Mouse (Mus musculus) heart, adult 11 months (tissue): ENCODE results near the gene Strbp.

ENCODE experiments used
- DNase-seq: peaks from one replicate; pipeline ENCODE4 v3.0.0; 2022

Gene Strbp

DNA sequence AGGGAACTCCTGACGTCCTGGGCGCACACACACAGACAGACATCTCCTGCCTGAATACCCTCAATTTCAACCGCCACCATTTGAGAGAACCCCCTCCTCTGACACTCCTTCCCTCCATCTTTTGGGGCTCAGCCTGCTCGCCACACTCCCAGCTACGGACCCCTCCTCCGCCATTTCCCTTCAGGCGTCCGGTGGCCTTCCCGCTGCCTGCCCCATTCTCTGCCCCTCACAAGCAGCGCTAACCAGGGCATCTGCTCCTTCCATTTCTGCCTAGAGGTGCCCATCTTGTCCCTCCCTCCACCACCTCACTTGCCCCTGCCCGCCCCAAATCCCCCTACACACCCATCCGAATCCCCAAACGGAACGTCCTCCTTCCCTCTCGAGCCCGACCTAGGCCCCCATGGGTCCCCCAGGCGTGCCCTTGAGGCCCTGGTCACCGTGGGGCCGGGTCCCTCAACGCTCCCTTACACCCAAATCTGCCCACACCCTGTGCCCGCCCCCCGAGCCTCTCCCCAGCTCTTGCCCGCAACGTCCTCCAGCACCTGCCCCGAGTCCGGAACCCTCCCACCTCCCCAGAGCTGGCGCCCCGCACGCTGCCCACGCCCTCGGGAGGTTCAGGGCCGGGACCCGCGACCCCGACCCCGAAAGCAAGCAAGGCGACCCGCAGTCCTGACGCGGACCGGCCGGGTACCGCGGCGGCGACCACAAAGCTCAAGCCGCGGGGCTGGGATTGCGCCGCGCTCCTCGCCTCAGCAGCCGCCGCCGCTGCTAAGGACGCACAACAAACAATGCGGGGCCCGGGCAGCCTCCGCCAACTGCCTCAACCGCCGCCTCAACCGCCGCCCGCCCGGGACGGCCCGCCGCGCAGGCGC, 1.1 kb downstream of the Strbp start:
- peak; percentile 94 for DNase-seq

DNA sequence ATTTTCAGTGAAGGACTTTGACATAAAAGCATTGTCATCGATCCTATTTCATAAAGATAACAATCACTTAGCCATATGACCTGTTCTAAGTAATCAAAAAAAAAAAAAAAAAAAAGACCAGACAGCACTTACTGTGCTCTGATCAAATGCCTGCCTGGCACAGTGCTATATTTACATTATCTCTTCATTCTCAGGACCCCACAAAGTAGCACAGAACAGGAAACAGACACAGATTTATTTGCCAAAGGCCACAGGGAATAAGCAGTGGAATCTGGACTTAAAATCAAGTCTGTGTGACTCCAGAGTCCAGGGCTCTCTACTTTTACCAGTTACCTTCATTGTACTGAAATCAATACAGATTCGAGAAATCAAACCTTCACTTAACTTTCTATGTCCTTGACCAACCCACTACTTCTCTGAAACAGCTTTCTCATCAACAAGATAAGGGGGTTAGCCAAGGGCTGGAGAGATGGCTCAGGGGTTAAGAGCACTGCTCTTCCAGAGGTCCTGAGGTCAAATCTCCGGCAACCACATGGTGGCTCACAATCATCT, 14.5 kb downstream of the Strbp start:
- DNase-seq = no peak

DNA sequence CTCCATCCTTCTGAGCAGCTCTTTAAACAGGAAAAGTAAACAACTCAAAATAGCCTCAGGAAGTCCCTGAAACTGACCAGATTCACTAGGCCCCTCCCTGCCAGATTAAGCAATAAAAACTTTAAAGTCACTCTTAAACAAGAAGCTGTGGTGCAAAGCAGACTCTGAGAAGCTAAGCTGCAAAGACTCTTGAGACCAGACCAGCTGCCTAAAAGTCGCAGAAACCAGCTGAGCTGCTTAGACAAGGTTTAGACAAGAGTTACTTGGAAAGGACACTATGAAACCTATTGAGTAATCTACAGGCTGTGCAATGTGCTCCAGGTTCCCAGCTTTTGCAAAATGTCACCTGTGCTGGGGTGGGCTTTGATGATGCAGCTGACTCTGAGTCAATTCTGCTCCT, 16.6 kb downstream of the Strbp start:
- DNase-seq = no peak

DNA sequence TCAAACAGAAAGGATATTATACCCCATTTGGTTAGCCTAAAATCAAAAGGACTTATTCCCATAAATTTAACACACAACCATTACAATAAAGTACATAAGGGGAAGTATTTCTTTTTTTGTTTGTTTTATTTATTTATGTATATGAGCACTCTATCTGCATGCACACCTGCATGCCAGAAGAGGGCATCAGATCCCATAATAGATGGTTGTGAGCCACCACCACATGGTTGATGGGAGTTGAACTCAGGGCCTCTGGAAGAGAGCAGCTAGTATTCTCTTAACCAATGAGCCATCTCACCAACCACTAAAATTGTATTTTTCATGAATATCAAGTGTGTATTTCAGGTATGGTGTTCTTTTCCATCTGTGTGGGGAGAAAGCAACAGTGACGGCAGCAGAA, 18.8 kb downstream of the Strbp start:
- DNase-seq = no peak

DNA sequence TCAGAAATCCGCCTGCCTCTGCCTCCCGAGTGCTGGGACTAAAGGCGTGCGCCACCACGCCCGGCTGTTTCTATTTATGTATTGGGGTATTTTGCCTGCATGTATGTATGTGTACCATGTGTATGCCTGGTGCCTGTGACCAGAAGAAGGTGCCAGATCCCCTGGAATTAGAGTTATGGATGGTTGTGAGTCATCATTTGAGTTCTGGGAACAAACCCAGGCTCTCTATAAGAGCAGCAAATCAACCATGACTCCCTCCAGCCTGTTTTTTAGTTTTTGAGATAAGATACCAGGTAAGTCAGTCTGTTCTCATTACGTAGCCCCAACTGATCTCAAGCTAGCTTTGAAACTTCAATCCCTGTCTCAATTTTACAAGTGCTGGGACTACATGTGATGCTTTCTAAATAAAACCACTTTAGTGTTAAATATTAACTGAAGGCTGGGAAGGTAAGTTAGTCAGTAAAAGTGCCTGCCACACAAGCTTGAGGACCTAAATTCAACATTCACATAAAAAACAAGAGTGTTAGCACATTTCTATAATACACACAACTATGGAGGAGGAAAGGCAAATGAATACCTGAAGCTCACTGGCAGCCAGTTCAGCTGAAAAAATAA, 21.4 kb downstream of the Strbp start:
- no peak for DNase-seq

DNA sequence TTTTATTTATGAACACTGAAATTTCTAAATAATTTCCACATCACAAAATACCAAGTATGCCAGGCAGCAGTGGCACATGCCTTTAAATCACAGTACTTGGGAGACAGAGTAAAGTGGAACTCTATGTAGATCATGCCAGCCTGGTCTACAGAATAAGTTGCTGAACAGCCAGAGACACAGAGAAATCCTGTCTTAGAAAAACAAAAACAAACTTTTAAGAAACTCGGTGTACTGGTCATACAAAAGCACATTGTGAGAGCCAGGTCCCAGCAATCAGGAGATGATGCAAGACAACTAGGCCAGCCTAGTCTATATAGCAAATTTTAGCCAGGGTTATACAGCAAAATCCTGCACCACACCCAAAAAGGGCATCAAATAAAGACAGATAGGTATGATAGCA, 52.6 kb downstream of the Strbp start:
- peak; percentile 53 for DNase-seq

DNA sequence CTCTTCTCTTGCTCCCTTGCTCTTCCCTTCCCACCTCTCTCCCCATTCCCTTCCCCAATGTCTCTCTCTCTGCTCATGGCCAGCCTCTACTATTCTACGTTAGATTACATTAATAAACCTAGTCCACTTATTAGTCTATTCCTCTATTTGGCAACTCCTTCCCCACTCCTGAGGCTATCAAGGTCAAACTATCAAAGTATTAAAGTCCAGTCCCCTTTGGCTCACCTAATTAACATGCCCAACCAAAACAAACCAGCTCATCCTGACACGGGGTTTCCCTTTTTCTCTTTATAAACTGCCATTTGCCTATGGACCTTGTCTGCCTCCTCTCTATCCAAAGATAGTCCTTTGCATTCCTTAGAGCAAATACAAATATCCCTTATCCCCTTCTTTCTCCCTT, 54.1 kb downstream of the Strbp start:
- no peak for DNase-seq

DNA sequence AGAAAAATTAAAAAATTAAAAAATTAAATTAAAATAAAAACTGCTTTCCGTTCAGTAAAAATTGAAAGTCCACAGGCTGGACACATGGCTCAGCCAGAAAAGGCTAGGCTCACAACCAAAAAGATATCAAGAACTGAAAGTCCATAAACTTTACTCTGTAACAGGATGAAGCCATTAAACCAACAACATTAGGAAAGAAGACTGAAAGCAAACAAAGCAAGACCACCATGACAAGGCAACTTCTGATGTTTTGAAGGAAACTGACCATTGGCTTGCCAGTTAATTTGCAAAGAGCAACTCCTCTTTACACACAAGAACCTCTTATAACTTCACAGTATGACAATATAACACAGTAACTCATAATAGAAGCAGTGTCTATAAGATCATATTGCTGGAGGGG, 54.7 kb downstream of the Strbp start:
- no peak for DNase-seq

DNA sequence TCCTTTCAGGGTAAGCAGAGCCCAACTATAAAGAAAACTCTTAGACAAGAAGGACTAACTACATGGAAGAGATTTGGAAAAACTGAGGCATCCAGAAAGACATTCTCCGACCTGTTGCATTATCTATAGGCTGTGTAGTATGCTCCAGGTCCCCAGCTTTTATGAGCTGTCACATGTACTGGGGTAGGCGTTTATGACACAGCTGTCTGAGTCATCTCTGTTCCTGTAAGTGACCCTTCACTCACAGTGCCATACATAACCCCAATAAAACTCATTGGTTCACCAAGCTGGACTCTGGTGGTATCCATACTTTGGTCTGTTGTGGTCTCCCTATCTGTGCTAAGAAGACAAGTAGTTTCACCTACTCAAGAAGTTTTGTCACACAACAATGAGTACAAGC, 80.3 kb downstream of the Strbp start:
- no peak for DNase-seq

DNA sequence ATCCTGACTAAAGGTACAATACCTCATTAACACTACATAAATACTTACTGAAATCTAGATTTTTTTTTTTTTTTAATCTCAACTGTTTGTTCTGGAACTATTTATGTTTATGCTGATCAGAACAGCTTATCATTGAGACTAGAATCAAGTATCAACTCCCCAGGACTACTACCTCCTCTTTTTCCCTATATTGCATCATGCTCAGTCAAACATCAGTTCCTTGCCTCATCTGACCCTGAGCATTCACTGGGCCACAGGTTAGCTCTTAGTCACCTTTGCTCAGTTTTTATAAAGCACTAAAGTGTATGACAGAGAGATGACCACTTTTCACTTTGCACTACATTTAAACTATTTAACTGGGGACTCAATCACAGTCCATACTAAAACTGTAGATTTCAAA, 115.7 kb downstream of the Strbp start:
- DNase-seq = no peak

DNA sequence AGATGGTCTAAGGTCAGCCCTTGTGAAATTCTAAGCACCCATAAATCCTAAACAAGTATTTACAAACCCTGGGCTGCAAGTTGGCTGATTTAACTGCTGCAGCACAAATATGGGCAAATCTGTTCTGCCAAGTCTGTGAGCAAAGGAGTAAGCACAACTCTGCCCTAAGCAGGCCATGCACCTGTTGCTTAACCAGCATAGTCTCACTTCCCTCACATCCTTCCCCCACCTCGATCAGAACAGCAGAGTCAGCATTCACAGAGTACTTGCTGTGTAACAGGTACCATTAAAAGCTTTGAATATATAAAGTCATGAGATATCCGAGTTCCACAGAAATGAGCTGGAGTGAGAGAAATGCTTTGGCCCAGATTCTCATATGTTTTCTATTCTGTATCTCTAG, 125.5 kb downstream of the Strbp start:
- no peak for DNase-seq

DNA sequence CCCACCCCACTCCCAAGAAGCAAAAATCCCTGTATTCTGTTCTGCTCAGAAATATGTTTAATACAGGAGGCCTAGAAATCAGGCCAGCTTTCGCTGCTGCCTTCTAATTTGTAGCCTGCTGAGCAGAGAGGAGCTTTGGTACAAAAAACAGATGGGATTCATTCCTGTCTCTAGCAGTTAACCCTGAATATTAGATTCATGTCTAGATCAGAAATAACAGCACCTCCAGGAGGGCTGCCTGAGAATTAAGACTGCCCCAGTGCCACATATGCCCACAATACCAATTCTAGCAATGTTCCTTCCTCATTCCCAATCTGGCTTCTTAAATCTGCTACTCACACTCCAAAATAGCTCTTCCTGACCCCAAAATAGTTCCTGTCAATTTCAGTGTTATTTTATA, 127.0 kb downstream of the Strbp start:
- no peak for DNase-seq

DNA sequence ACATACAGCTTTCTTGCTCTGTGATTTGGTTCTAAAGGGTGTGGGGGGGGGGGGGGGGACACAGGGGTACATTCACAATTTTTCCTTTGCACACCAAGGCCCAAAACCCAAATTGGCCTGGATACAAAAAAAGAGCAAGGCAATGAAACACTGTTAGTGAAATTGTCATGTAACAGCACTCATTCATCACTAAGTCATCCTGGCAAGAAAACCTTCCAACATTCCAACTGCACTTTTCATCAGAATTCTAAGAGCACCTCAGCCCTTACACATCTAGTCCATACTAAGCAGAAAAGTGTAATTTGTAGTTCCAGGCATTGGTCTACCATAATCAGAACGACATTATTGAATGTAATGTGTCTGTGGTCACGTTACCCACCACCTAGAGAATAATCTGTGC, 131.5 kb downstream of the Strbp start:
- no peak for DNase-seq

DNA sequence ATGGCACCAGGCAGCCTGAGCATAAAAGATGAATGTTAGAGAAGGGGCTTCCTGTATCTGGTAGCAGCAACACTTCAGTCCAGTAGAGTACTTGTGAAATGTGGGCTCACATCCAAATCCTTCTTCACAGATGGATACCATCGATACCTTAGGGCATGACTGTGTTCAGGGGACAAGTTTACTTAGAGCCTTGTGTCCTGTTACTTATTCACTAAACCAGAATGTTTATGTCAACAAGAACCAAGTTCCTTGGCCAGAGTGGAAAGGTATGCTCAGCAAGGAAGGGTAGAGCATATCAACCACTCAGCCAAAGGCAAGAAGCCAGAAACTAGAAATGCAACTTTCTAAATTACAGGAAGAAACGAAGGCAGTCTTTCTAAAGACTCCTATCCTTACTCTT, 133.0 kb downstream of the Strbp start:
- no peak for DNase-seq

DNA sequence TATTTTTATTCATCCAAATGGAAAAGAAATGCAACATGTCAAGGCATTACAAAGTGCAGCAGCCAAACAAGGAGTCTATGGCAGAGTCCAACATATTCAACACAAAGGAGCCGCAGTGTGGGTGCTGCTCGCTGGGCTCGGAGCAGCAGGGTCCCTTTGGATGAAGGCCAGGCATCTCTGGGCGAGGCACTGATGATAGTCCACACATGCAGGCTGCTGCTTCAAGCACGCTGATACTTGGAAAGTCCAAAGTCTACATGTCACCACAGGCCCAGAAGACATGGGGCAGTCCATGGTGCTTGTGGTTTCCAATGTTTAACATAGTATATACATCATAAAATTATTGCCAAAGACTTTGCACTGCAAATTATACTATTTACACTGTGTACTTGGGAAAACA, 133.8 kb downstream of the Strbp start:
- DNase-seq = no peak

DNA sequence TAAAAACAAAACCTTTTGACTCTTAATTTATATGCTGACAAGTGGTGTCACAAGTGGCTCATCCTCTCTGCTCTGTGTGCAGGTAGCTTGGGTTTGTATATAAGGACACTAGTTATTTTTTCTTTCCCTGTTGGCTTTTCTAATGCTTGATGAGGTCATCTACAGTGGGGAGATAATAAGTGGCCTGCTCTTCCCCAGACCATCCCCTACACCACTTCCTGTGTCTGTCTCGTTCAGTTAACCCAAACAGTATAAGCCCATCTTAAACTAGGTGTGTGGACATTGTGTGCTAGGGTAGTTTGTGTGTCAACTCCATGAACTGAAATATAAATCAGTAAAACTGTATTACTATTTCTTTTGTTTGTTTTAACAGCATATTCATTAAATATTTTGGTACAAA, 137.6 kb downstream of the Strbp start:
- DNase-seq = no peak

DNA sequence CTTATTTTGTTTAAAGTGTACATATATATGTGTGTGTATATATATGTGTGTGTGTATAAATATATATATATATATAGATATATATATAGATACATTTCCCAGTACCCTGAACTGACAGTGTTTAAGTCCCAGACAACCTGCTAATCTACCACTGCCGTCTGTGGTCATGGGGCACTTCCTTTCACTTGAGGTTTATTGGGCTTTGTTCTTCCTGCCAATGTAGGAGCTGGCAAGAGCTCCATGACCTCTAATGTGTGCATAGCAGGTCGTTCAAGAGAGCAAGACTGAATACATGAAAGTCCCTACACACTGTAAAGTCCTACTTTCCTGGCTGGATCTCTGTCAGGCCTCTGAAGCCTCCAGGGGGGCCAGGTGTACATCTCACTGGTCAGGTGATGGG, 138.1 kb downstream of the Strbp start:
- DNase-seq = no peak

DNA sequence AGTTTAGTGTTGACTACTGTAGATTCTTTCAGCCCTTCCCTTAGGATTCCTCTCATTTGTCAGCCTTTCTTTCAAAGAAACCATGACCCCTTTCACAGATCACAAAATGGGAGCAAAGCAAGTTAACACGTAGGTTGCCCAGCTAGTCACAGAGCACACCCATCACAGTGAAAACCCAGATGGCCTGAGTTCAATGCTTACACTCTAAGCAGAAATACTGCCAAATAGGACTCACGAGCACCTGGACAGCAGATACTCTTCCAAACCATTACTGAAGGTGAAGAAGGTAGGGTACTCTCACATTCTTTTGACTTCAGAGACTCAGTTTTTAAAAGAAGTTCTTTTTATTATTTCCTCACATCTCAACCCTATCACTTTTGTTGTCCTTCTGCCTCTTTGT, 147.3 kb downstream of the Strbp start:
- DNase-seq = no peak

DNA sequence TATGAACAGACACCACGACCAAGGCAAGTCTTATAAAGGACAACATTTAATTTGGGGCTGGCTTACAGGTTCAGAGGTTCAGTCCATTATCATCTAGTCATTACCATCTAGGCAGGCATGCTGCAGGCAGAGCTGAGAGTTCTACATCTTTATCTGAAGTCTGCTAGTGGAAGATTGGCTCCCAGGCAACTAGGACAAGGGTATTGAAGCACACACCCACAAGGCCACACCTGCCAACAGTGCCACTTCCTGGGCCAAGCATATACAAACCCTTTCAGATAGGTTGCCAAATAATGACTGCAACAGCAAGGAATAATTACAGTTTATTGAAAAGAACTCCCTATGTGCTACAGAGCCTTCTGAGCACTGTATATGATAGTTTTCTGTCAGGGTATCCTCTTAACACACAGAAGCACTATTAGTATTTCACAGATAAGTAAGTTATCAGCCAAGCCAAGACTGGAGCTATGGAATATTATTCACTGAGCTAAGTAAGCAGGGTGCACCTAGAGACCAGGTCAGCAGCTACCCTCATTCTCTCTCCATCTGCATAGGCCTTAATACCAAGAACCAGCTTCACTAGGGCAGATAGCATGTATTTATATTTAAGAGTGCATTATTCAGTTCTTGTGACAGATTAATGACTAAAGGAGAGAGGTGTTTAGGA, 154.2 kb downstream of the Strbp start:
- peak; percentile 94 for DNase-seq

DNA sequence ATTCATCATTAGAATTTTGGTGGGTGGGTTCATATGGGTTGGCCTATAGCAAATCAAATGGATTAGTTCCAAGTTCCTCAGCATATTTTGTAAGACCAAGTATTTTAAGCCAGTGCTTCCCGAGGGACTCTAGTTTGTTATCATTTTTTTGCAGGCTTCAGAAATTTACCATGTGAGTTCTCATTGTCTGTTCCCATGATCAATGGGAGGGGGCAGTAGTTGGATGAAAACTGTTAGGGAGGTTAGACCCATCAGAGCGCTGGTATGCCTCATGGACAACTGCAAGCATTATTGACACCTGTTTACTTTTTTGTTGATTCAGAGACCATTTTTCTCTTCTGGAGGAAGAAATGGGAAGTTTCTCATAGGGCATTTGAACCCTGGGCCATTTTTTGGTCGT, 172.0 kb downstream of the Strbp start:
- no peak for DNase-seq

DNA sequence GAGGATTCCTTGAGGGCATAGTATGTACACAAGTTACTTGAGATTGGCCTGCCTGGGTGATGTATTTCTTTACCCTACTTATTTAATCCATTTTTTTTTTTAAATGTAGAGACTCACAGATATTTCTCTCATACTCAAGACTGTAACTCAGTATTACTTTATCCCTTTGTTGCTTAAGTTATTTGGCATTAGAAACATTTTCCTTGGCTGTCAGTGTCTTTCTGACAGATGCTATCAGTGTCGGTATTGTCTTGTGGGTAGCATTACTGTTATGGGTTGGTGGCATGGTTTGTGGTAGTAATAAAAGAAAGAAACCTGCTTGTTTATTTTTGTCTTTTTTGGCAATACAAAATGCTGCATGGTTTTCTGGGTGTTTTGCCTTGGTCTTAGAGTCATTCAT, 172.9 kb downstream of the Strbp start:
- DNase-seq = no peak

DNA sequence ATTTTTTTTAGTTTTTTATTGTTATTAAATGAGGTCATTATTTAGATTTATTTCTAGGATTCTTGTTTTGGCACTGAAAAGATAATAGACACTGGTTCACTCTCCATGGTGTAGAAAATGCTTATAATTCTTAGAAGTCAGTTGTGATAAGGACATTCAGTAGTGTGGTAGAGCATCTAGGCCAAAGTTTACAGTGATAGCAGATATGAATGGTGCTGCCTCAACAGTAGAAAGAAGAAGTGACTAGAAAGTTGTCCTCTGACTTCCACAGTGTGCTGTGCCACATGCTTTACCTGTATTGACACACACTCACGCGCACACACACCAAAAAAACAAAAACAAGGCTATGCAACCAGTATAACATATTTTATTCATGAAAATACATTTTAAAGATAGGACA, 174.3 kb downstream of the Strbp start:
- no peak for DNase-seq

DNA sequence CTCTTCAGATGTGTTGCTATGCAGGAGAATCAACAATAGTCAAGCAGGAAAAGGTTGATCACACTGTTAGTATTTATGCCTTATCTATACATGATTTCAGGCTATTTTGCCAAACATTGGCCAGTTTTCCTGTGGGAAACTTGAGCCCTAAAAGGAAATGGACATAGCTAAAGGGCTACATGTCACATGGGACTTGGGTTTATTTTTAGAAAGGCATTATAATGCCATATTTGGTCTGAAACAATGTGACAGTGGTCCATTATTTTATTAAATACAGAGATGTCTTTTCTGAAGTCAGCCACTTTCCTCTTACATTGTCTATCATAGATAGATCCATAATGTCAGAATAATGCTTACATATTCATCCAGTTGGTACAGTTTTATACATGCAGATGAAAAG, 176.1 kb downstream of the Strbp start:
- no peak for DNase-seq

DNA sequence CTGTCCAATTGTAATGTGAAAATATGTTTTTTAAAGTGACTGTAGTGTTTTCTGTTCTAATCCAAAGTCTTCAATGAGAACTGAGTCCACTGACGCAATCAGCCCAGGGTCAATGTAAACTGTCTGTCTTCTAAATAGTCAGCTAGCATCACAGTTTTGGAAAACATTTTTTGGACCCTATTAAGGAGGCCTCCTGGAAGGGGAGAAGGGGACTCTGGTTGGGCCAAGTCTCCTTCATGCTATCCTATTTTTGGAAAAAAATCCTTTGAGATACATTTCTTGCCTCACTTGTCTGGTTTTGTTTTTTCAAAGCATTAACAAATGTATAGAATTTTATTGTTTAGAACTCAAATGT, 184.4 kb downstream of the Strbp start:
- DNase-seq = no peak
